Mouse (Mus musculus): ENCODE results near the gene Tmprss9. TPM values are rescaled to one million over a fixed set of nuclear protein-coding genes. Genes with fewer than 3 reads are reported as not detected.
A peak's percentile ranks its signal among the peaks of the same experiment; 100 is the strongest.

The Tmprss9 gene
- total and polyA plus RNA-seq, 3 experiments: 0.15 to 0.25 TPM; not detected in 1

DNA sequence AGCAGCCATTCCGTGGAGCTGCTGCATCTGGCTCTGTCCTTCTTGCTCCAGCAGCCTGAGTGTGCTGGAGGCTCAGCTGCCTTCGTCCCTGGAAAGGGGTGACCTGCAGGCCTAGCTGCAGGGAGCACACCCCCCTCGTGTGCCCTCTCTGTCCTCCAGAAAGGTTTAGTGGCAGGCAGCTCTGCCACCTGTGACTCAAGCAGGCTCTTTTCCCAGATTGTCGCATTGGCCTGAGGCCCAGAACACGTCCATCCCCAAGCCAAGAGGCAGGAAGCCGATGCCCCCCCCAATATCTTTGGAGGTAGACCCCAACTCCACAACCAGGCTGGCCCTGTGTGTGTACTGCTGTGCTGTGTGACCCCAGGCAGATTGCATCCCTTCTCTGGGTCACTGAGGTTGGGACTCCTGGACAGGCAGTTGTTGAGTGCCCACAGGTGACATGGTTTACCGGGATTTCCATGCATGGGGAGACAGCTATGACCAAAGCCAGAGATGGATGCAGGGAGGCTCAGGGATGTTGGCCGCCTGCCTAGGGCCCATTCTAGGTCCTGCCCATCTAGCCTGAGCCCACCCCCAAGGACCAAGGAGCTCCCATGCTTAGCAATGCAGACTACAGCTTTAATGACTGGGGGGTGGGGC is 26.5 kb upstream of the Tmprss9 start:
- Histone ChIP-seq H3K27me3 (ENCODE audit: control insufficient read depth in 1 of 2, insufficient read depth in 2 of 2, low read length in 2 of 2) (no peaks in the 10 kb centered on the region), H3K9ac (ENCODE audit: control insufficient read depth, low read depth, low read length, poor library complexity, severe bottlenecking) (no peak overlapping the region), H3K79me2 (ENCODE audit: control insufficient read depth, insufficient read depth, low read length, poor library complexity) (no peaks in the 10 kb centered on the region), H3K4me3 (ENCODE audit: control insufficient read depth in 1 of 2, insufficient read depth in 1 of 2, low read depth in 2 of 2, low read length in 2 of 2) (no peak overlapping the region), H3K27ac (ENCODE audit: control insufficient read depth, low read depth, low read length) (no peak overlapping the region), H3K4me1 (ENCODE audit: control insufficient read depth in 1 of 2, insufficient read depth in 2 of 2, low read length in 2 of 2) (peaks cover 0 to 9% of the 10 kb centered on the region in 2 experiments; a peak in 2 of 4 replicates), H3K36me3 (ENCODE audit: control insufficient read depth in 1 of 2, insufficient read depth in 2 of 2, low read length in 2 of 2) (no peaks in the 10 kb centered on the region), H3K9me3 (replicated peaks; ENCODE audit: insufficient read depth, low read length) (no peaks in the 10 kb centered on the region)
- DNase-seq (ENCODE audit: low read depth, low spot score): no peak
- TF ChIP-seq GABPA (IDR thresholded peaks at IDR 0.05; ENCODE audit: low read depth, low read length): no peak
- no peak for TF ChIP-seq MXI1 (IDR thresholded peaks at IDR 0.05; ENCODE audit: low read depth, low read length)
- TF ChIP-seq MYC (IDR thresholded peaks at IDR 0.05; ENCODE audit: low read depth, low read length): no peak

DNA sequence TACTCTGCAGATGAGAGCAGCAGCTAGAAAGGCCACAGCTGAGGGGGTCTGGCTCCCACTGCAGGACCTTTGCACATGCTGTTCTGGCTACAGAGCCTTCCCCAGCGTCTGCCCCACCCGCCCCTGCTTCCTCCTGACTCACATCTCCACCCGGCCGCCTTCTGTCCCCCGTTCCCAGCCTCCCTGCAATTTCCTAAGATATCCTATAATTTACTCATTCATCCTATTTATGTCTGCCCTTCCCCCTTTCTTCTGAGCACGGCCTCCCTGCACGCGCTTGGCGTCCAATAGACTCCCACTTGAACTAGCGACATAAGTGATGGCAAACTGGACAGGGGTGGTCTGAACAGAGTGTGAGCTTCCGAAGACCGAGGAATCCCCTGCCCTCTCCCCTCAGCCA is 25.9 kb upstream of the Tmprss9 start:
- Histone ChIP-seq H3K4me3 (ENCODE audit: control insufficient read depth in 1 of 2, insufficient read depth in 1 of 2, low read depth in 2 of 2, low read length in 2 of 2) (no peak overlapping the region), H3K36me3 (ENCODE audit: control insufficient read depth in 1 of 2, insufficient read depth in 2 of 2, low read length in 2 of 2) (no peaks in the 10 kb centered on the region), H3K9ac (ENCODE audit: control insufficient read depth, low read depth, low read length, poor library complexity, severe bottlenecking) (no peak overlapping the region), H3K79me2 (ENCODE audit: control insufficient read depth, insufficient read depth, low read length, poor library complexity) (no peaks in the 10 kb centered on the region), H3K27me3 (ENCODE audit: control insufficient read depth in 1 of 2, insufficient read depth in 2 of 2, low read length in 2 of 2) (no peaks in the 10 kb centered on the region), H3K4me1 (ENCODE audit: control insufficient read depth in 1 of 2, insufficient read depth in 2 of 2, low read length in 2 of 2) (peaks cover 0 to 9% of the 10 kb centered on the region in 2 experiments; a peak in 2 of 4 replicates), H3K27ac (ENCODE audit: control insufficient read depth, low read depth, low read length) (no peak overlapping the region), H3K9me3 (replicated peaks; ENCODE audit: insufficient read depth, low read length) (no peaks in the 10 kb centered on the region)
- TF ChIP-seq ZMIZ1 (IDR thresholded peaks at IDR 0.05; ENCODE audit: low read depth, low read length) (no peak), SMC3 (IDR thresholded peaks at IDR 0.05; ENCODE audit: low read depth, low read length) (no peak), RCOR1 (IDR thresholded peaks at IDR 0.05; ENCODE audit: low read depth, low read length) (no peak), MAFK (IDR thresholded peaks at IDR 0.05; ENCODE audit: borderline replicate concordance, low read depth, low read length) (no peak), ELF1 (IDR thresholded peaks at IDR 0.05; ENCODE audit: low read depth, low read length) (no peak), CTCF (IDR thresholded peaks at IDR 0.05 in 2 of 3, conservative IDR thresholded peaks at IDR 0.05 in 1 of 3; ENCODE audit: control insufficient read depth in 1 of 3, insufficient read depth in 1 of 3, low read depth in 2 of 3, low read length in 3 of 3, poor library complexity in 1 of 3, severe bottlenecking in 1 of 3) (no peak), MYB (IDR thresholded peaks at IDR 0.05; ENCODE audit: low read depth, low read length) (no peak), ETS1 (IDR thresholded peaks at IDR 0.05; ENCODE audit: low read depth, low read length) (no peak), ZC3H11A (IDR thresholded peaks at IDR 0.05; ENCODE audit: low read depth, low read length) (no peak), MYC (IDR thresholded peaks at IDR 0.05; ENCODE audit: low read depth, low read length) (no peak)
- DNase-seq (ENCODE audit: low read depth, low spot score): no peak

GRCm38 (mm10) chr10:80848571-80848970 is 23.1 kb upstream of the Tmprss9 start:
- no peaks in the 10 kb centered on the region for H3K27me3 ChIP-seq (ENCODE audit: control insufficient read depth in 1 of 2, insufficient read depth in 2 of 2, low read length in 2 of 2)
- TF ChIP-seq POLR2A (IDR thresholded peaks at IDR 0.05; ENCODE audit: control insufficient read depth in 1 of 2, insufficient read depth in 1 of 2, low read depth in 1 of 2, low read length in 2 of 2, poor library complexity in 1 of 2): no peak
- TF ChIP-seq CTCF (IDR thresholded peaks at IDR 0.05 in 2 of 3, conservative IDR thresholded peaks at IDR 0.05 in 1 of 3; ENCODE audit: control insufficient read depth in 1 of 3, insufficient read depth in 1 of 3, low read depth in 2 of 3, low read length in 3 of 3, poor library complexity in 1 of 3, severe bottlenecking in 1 of 3): no peak
- TF ChIP-seq TCF12 (IDR thresholded peaks at IDR 0.05; ENCODE audit: low read depth, low read length): no peak
- no peak for TF ChIP-seq MEF2A (IDR thresholded peaks at IDR 0.05; ENCODE audit: extremely low read depth, insufficient replicate concordance, low read depth, low read length, poor library complexity, severe bottlenecking)
- peaks cover 0 to 9% of the 10 kb centered on the region in 2 experiments; a peak in 2 of 4 replicates for H3K4me1 ChIP-seq (ENCODE audit: control insufficient read depth in 1 of 2, insufficient read depth in 2 of 2, low read length in 2 of 2)
- peaks cover 4% of the 10 kb centered on the region; the same call in 1 of the 2 replicates for H3K79me2 ChIP-seq (ENCODE audit: control insufficient read depth, insufficient read depth, low read length, poor library complexity)
- DNase-seq (ENCODE audit: low read depth, low spot score): peak; percentile 89
- H3K4me3 ChIP-seq (ENCODE audit: control insufficient read depth in 1 of 2, insufficient read depth in 1 of 2, low read depth in 2 of 2, low read length in 2 of 2): no peak overlapping the region
- H3K9ac ChIP-seq (ENCODE audit: control insufficient read depth, low read depth, low read length, poor library complexity, severe bottlenecking): no peak overlapping the region
- no peaks in the 10 kb centered on the region for H3K36me3 ChIP-seq (ENCODE audit: control insufficient read depth in 1 of 2, insufficient read depth in 2 of 2, low read length in 2 of 2)
- H3K9me3 ChIP-seq (replicated peaks; ENCODE audit: insufficient read depth, low read length): no peaks in the 10 kb centered on the region
- H3K27ac ChIP-seq (ENCODE audit: control insufficient read depth, low read depth, low read length): no peak overlapping the region
